Mouse (Mus musculus) kidney, postnatal 0 days (tissue): ENCODE results near the gene Sdf2. TPM values are rescaled to one million over a fixed set of nuclear protein-coding genes. Genes with fewer than 3 reads are reported as not detected.
"Not testable (repeated sequence)": the region's sequence is repeated elsewhere in the genome, so short reads cannot be mapped to it uniquely, and the experiment has no call there.

ENCODE experiments used
- ATAC-seq: fragments of 200-750 bp; cut with Nextera tagmentation; replicated peaks from 2 replicates; pipeline ENCODE4 v1.8.0; 2017; ENCODE audit warnings: low read depth, moderate number of reproducible peaks, moderate TSS enrichment, moderate library complexity; ENCODE audit not compliant: low FRiP score
- DNase-seq: peaks from one replicate; pipeline ENCODE4 v3.0.0-alpha.2; 2016; ENCODE audit warnings: low spot score
- H3K27ac ChIP-seq: fragments of 300-500 bp; sonication (generic); 2 replicates; pipeline ENCODE4 v1.5.1; 2014; ENCODE audit warnings: mild to moderate bottlenecking
- H3K27me3 ChIP-seq: fragments of 300-500 bp; sonication (generic); 2 replicates; pipeline ENCODE4 v1.6.1; 2014; ENCODE audit warnings: low read length, mixed read lengths; ENCODE audit not compliant: insufficient read depth
- H3K36me3 ChIP-seq: fragments of 300-500 bp; sonication (generic); 2 replicates; pipeline ENCODE4 v1.6.1; 2014; ENCODE audit warnings: low read length, mixed read lengths; ENCODE audit not compliant: insufficient read depth
- H3K4me1 ChIP-seq: fragments of 300-500 bp; sonication (generic); replicated peaks from 2 replicates; pipeline ENCODE4 v1.6.1; 2014; ENCODE audit warnings: antibody characterized with exemption, low read length, mixed read lengths; ENCODE audit not compliant: insufficient read depth
- H3K4me2 ChIP-seq: fragments of 300-500 bp; sonication (generic); 2 replicates; pipeline ENCODE4 v1.6.1; 2014; ENCODE audit warnings: mild to moderate bottlenecking, low read length, moderate library complexity, mixed read lengths
- H3K4me3 ChIP-seq: fragments of 300-500 bp; sonication (generic); replicated peaks from 2 replicates; pipeline ENCODE4 v1.5.1; 2014; ENCODE audit warnings: low read depth, low read length
- H3K9ac ChIP-seq: fragments of 300-500 bp; sonication (generic); 2 replicates; pipeline ENCODE4 v1.6.1; 2014; ENCODE audit warnings: low read depth, low read length
- H3K9me3 ChIP-seq: fragments of 300-500 bp; sonication (generic); replicated peaks from 2 replicates; pipeline ENCODE4 v1.6.1; 2016; ENCODE audit warnings: low read length, inconsistent platforms, mixed read lengths
- CTCF ChIP-seq: IDR thresholded peaks from 2 replicates; pipeline ENCODE4 v1.5.1; 2016; ENCODE audit warnings: antibody characterized with exemption, low read depth, mild to moderate bottlenecking, moderate library complexity
- WGBS: fragments of 180-500 bp; shearing (Covaris S2); extraction: QIAGEN DNeasy Blood & Tissue Kit; methylation state at CpG from one replicate; pipeline ENCODE4 v1.1.7; 2014; 5-methylcytosine and 5-hydroxymethylcytosine counted together
- polyA plus RNA-seq: library from polyadenylated mRNA; unstranded; fragments of >200 nt; fragmentation: Nextera tagmentation; extraction: Ambion mirVana; gene quantifications from 2 replicates; pipeline ENCODE4 v1.2.1, GENCODE M21; 2015

Gene Sdf2
- polyA plus RNA-seq, 1 experiment from 2014 or later: 106 TPM

DNA sequence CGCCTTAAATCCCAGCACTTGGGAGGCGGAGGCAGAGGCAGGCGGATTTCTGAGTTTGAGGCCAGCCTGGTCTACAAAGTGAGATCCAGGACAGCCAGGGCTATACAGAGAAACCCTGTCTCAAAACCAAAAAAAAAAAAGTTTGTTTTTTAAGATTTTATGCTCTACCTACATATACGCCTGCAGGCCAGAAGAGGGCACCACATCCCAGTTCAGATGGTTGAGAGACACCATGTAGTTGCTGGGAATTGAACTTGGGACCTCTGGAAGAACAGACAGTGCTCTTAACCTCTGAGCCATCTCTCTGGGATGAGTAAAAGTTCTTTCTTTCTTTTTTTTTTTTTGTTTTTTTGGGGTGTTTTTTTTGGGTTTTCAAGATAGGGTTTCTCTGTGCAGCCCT lies 30.6 kb downstream of the Sdf2 start:
- ATAC-seq, H3K4me1 ChIP-seq, H3K4me3 ChIP-seq, H3K9ac ChIP-seq, H3K9me3 ChIP-seq, DNase-seq, H3K27ac ChIP-seq, H3K4me2 ChIP-seq, H3K27me3 ChIP-seq: not testable (repeated sequence)
- H3K36me3 ChIP-seq: peaks cover 84% of the 10 kb centered on the region
- 91% methylated on average over 4 of the region's 4 CpGs for WGBS
- peak; percentile 47 for TF ChIP-seq CTCF

DNA sequence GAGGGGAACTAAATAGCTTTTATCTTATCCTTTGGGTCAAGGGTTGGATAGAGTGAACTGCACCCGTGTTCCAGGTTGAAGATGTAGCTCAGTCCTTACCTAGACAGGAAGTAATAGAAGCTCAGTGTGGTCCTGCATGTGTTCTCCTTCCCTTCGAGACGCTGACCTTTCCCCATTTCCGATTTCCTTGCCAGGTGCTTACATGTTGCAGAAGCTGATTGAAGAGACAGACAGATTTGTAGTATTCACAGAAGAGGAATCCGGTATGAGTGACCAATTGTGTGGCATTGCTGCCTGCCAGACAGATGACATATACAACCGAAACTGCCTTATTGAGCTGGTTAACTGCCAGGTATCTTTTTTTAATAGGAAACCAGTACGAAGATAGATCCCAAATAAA lies 33.3 kb downstream of the Sdf2 start:
- Histone ChIP-seq H3K27ac (no peak overlapping the region), H3K4me3 (no peak overlapping the region), H3K9me3 (no peaks in the 10 kb centered on the region), H3K9ac (no peak overlapping the region), H3K36me3 (peaks cover 82% of the 10 kb centered on the region), H3K4me1 (no peaks in the 10 kb centered on the region), H3K4me2 (no peak overlapping the region), H3K27me3 (no peaks in the 10 kb centered on the region)
- no peak for TF ChIP-seq CTCF
- ATAC-seq (no peak), DNase-seq (no peak)
- 81% methylated on average over 7 of the region's 7 CpGs for WGBS

DNA sequence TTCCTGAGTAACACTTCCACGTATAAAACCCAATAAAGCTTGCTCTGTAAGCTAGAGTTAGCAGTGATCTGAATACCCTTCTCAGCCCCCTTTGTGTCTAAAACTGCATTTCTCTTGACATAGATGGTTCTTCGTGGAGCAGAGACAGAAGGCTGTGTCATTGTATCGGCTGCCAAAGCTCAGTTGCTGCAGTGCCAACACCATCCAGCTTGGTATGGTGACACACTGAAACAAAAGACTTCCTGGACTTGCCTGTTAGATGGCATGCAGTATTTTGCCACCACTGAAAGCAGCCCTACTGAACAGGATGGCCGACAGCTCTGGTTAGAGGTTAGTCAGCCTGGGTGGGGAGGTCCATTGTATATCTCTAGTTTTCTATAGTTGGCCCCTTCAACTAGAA lies 34.0 kb downstream of the Sdf2 start:
- Histone ChIP-seq H3K36me3 (peaks cover 80% of the 10 kb centered on the region), H3K4me3 (no peak overlapping the region), H3K4me2 (no peak overlapping the region), H3K27ac (no peak overlapping the region), H3K9me3 (no peaks in the 10 kb centered on the region), H3K9ac (no peak overlapping the region), H3K4me1 (no peaks in the 10 kb centered on the region), H3K27me3 (no peaks in the 10 kb centered on the region)
- WGBS: 89% methylated on average over 4 of the region's 4 CpGs
- no peak for TF ChIP-seq CTCF
- ATAC-seq (no peak), DNase-seq (no peak)

DNA sequence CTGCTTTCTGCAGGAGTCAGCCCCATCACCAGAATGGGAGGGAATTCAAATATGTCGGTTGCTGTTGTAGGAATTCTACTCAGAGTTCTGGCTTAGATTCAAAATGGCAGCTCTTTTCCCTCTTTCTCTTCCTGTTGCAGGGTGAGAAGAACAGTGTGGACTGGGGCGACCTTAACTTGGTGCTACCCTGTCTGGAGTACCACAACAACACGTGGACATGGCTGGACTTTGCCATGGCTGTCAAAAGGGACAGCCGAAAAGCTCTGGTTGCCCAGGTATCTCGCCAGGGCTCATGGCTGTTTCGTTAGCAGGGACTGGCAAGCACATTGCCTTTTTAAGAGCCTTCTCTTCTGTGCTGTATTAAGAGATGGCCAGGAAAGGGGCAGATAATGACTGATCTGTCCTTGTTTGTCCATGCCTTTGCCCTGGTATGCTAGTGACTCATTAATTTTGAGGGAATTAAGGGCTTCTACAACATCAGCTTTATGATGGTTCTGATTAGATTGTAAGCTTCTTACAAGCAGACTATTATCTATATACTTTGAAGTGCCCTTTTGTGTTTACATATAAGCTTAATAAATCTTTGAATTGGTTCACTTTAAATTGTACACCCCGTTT lies 43.7 kb downstream of the Sdf2 start:
- DNase-seq: no peak
- Histone ChIP-seq H3K27me3 (no peaks in the 10 kb centered on the region), H3K9me3 (no peaks in the 10 kb centered on the region), H3K4me1 (no peaks in the 10 kb centered on the region), H3K9ac (no peak overlapping the region), H3K4me2 (no peak overlapping the region), H3K4me3 (no peak overlapping the region), H3K27ac (no peak overlapping the region), H3K36me3 (peaks cover 61% of the 10 kb centered on the region)
- TF ChIP-seq CTCF: no peak
- 91% methylated on average over 7 of the region's 7 CpGs for WGBS
- no peak for ATAC-seq

DNA sequence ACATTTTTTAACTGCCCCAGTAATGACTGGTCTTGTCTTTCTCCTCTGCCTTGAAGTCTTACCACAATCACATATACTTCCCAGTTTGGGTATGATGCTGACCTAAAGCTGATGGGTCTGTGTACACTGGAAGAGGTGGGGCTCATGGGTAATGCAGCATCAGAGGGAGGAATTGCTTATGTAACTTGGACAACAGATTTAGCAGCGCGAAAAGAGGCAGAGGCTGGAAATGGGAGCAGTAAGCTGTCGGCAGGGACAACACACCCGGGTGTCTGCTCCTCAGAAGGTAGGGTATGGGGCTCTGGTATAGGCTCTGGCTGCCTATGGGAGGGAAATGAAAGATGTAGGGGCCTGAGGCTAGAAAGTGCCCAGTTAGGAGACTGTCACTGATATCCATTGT lies 45.1 kb downstream of the Sdf2 start, which contains the start of gene BC030499:
BC030499 (plus strand) TSS at position 188 of the 400 bp plus-strand sequence.
- 94% methylated on average over 4 of the region's 4 CpGs for WGBS
- no peak for TF ChIP-seq CTCF
- Histone ChIP-seq H3K27me3 (no peaks in the 10 kb centered on the region), H3K36me3 (peaks cover 49% of the 10 kb centered on the region), H3K27ac (no peak within 1 kb of the TSS), H3K9ac (no peak within 1 kb of the TSS), H3K4me1 (no peaks in the 10 kb centered on the region), H3K9me3 (no peaks in the 10 kb centered on the region), H3K4me3 (no peak within 1 kb of the TSS), H3K4me2 (no peak within 1 kb of the TSS)
- DNase-seq (no peak), ATAC-seq (no peak)

DNA sequence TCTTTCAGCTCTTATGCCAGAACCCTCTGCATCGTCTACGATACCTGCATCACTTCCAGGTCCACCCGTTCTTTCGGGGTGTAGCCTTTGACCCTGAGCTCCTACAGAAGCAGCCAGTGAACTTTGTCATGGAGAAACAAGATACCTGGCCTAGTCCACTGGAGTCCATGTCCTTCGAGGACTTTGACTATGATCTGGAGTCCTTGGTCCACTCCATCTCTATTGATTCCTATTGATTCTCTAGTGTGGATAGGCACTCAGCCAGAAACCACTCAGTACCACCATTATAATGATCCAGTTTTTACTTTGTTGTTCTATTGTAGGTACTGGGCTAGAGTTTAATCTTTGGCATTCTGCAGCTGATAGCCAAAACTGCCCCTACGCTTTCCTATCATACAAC lies 49.0 kb downstream of the Sdf2 start:
- Histone ChIP-seq H3K9me3 (no peaks in the 10 kb centered on the region), H3K27ac (no peak overlapping the region), H3K4me3 (no peak overlapping the region), H3K9ac (no peak overlapping the region), H3K27me3 (no peaks in the 10 kb centered on the region), H3K36me3 (peaks cover 15% of the 10 kb centered on the region), H3K4me1 (no peaks in the 10 kb centered on the region), H3K4me2 (no peak overlapping the region)
- no peak for ATAC-seq
- DNase-seq: no peak
- WGBS: 97% methylated on average over 6 of the region's 6 CpGs
- no peak for TF ChIP-seq CTCF

DNA sequence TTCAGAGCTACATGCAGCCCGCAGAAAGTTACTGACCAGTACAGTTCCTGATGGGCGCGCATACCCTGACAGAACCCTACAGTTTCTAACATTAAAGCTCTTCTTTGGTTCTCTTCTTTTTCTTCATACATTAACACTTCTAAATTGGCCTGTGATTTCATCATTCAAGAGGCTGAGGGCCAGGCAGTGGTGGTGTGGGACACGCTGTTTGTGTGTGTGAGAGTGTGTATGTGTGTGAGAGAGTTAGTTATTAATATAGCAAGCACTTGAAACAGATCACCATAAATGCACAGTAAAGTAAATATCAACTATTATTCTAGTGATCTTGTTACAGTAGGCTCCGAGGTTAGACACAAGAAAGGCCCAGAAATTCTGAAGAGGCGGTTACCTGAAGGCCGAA lies 55.4 kb downstream of the Sdf2 start:
- Histone ChIP-seq H3K27ac (no peak overlapping the region), H3K4me2 (peak overlapping the region; percentile 90), H3K4me3 (peak overlapping the region; percentile 75), H3K9me3 (no peaks in the 10 kb centered on the region), H3K27me3 (no peaks in the 10 kb centered on the region), H3K4me1 (no peaks in the 10 kb centered on the region), H3K36me3 (no peaks in the 10 kb centered on the region; the same call in 1 of the 2 replicates), H3K9ac (peak overlapping the region; percentile 36; the same call in 1 of the 2 replicates)
- ATAC-seq: 0 out of 2 replicates have a peak, but pooled peaks have one; percentile 9
- 59% methylated on average over 7 of the region's 7 CpGs for WGBS
- no peak for DNase-seq
- no peak for TF ChIP-seq CTCF
